In the genomic region with DNA sequence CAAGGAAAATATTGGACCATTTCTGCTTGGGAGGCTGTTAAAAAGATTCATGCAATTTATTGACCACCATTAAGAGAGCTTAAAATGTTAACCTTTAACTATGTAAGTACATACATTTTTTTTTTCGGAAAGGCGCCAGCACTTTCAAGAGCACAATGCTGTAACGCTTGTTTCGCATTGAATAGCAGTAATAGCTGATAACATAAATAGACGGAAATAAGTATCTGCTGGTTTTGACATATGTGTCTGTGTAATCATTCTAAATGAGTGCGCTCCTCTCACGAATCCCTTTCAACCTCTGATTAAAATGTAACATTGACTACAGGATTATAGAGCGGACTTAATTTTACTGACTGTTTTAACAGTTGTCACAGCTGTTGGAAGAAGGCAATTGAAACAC, we compare ENCODE assay signal across 14 mouse cellular contexts.
DNase-seq lines count a peak whose midpoint lies in the region; ATAC-seq lines count a peak whose summit lies in the region.
"Had no signal": no experiment of that assay in that cellular context is flagged by ENCODE, and none has a peak within 500 bp of the region (broad histone marks: within the 10 kb centered on the region; RNA-seq: fewer than 3 reads in every experiment).

No protein-coding gene starts in this region.

- H3K4me2 ChIP-seq in heart, embryonic 13.5 days = peak overlapping the region; percentile 70
- peak overlapping the region; percentile 29; the same call in 1 of the 2 replicates for H3K4me2 ChIP-seq in lung, embryonic 16.5 days (ENCODE audit: low read depth, low read length)
- peak overlapping the region; percentile 34 for H3K4me2 ChIP-seq in intestine, embryonic 14.5 days (ENCODE audit: low read length)
- peak overlapping the region; percentile 16 for H3K4me2 ChIP-seq in stomach, embryonic 14.5 days (replicated peaks; ENCODE audit: low read depth, low read length)
- H3K4me2 ChIP-seq: embryonic facial prominence, embryonic 12.5 days had no signal

- H3K36me3 ChIP-seq in heart, embryonic 13.5 days = no peaks in the 10 kb centered on the region
- no peaks in the 10 kb centered on the region for H3K36me3 ChIP-seq in lung, embryonic 16.5 days (ENCODE audit: control insufficient read depth, insufficient read depth, low read length)
- no peaks in the 10 kb centered on the region for H3K36me3 ChIP-seq in intestine, embryonic 14.5 days (ENCODE audit: control insufficient read depth, insufficient read depth, low read length)
- H3K36me3 ChIP-seq in stomach, embryonic 14.5 days (ENCODE audit: control insufficient read depth, insufficient read depth, low read length) = no peaks in the 10 kb centered on the region
- H3K36me3 ChIP-seq: embryonic facial prominence, embryonic 12.5 days had no signal

- H3K9me3 ChIP-seq in heart, embryonic 13.5 days = no peaks in the 10 kb centered on the region
- H3K9me3 ChIP-seq in lung, embryonic 16.5 days (ENCODE audit: control insufficient read depth, low read length) = no peaks in the 10 kb centered on the region
- H3K9me3 ChIP-seq in intestine, embryonic 14.5 days (ENCODE audit: control insufficient read depth, low read length) = no peaks in the 10 kb centered on the region
- no peaks in the 10 kb centered on the region for H3K9me3 ChIP-seq in stomach, embryonic 14.5 days (ENCODE audit: control insufficient read depth, low read depth, low read length)
- H3K9me3 ChIP-seq: embryonic facial prominence, embryonic 12.5 days had no signal

- peak overlapping the region; percentile 53 for H3K4me3 ChIP-seq in heart, embryonic 13.5 days
- H3K4me3 ChIP-seq in lung, embryonic 16.5 days (ENCODE audit: low read length) = no peak overlapping the region
- peak overlapping the region; percentile 12; the same call in 1 of the 2 replicates for H3K4me3 ChIP-seq in intestine, embryonic 14.5 days (ENCODE audit: low read depth, low read length)
- peak overlapping the region; percentile 9; the same call in 1 of the 2 replicates for H3K4me3 ChIP-seq in stomach, embryonic 14.5 days (ENCODE audit: low read depth, low read length)
- H3K4me3 ChIP-seq: embryonic facial prominence, embryonic 12.5 days; left cerebral cortex, adult 2 months had no signal

- ATAC-seq in heart, embryonic 13.5 days (ENCODE audit: extremely low read depth, insufficient number of reproducible peaks, low FRiP score, low TSS enrichment) = no peak
- ATAC-seq in lung, embryonic 16.5 days (ENCODE audit: low read depth) = no peak
- no peak; the same call in 1 of the 2 replicates for ATAC-seq in intestine, embryonic 14.5 days (replicated peaks; ENCODE audit: low FRiP score, low TSS enrichment, low read depth)
- no peak for ATAC-seq in stomach, embryonic 14.5 days (ENCODE audit: insufficient number of reproducible peaks, insufficient read depth, low FRiP score, low read depth)
- no peak for ATAC-seq in megakaryocyte-erythroid progenitor cell, adult 5-6 weeks (replicated peaks; ENCODE audit: low FRiP score, low TSS enrichment, poor library complexity, severe bottlenecking)

- intact Hi-C loops in heart, postnatal 25 days (cut with DNase I) = no loop called here

- WGBS in heart, embryonic 13.5 days = 30% methylated on average over 8 of the region's 8 CpGs
- WGBS in lung, embryonic 16.5 days = 19% methylated on average over 8 of the region's 8 CpGs
- WGBS in intestine, embryonic 14.5 days = 50% methylated on average over 8 of the region's 8 CpGs
- WGBS in stomach, embryonic 14.5 days = 29% methylated on average over 8 of the region's 8 CpGs

- no peaks in the 10 kb centered on the region for H3K27me3 ChIP-seq in heart, embryonic 13.5 days (replicated peaks)
- peaks cover 2% of the 10 kb centered on the region for H3K27me3 ChIP-seq in lung, embryonic 16.5 days (ENCODE audit: control insufficient read depth, insufficient read depth, low read depth, low read length)
- H3K27me3 ChIP-seq in intestine, embryonic 14.5 days (replicated peaks; ENCODE audit: control insufficient read depth, insufficient read depth, low read length) = 0 out of 2 replicates have a peak, but pooled peaks cover 5% of the 10 kb centered on the region
- H3K27me3 ChIP-seq in stomach, embryonic 14.5 days (ENCODE audit: control insufficient read depth, insufficient read depth, low read length) = no peaks in the 10 kb centered on the region

- H3K4me1 ChIP-seq in heart, embryonic 13.5 days = peaks cover 23% of the 10 kb centered on the region
- peaks cover 10% of the 10 kb centered on the region for H3K4me1 ChIP-seq in lung, embryonic 16.5 days (replicated peaks; ENCODE audit: control insufficient read depth, insufficient read depth, low read length)
- H3K4me1 ChIP-seq in intestine, embryonic 14.5 days (replicated peaks; ENCODE audit: control insufficient read depth, insufficient read depth, low read length) = 0 out of 2 replicates have a peak, but pooled peaks cover 4% of the 10 kb centered on the region
- no peaks in the 10 kb centered on the region for H3K4me1 ChIP-seq in stomach, embryonic 14.5 days (ENCODE audit: control insufficient read depth, insufficient read depth, low read length)
- H3K4me1 ChIP-seq: embryonic facial prominence, embryonic 12.5 days had no signal

- H3K27ac ChIP-seq in heart, embryonic 13.5 days (replicated peaks) = no peak overlapping the region; the same call in 1 of the 2 replicates
- H3K27ac ChIP-seq in lung, embryonic 16.5 days (ENCODE audit: low read length) = no peak overlapping the region
- H3K27ac ChIP-seq in intestine, embryonic 14.5 days (ENCODE audit: low read depth) = no peak overlapping the region
- H3K27ac ChIP-seq in stomach, embryonic 14.5 days (ENCODE audit: low read length) = no peak overlapping the region
- H3K27ac ChIP-seq: embryonic facial prominence, embryonic 12.5 days; left cerebral cortex, adult 2 months had no signal

- H3K9ac ChIP-seq in heart, embryonic 13.5 days = peak overlapping the region; percentile 79
- H3K9ac ChIP-seq in lung, embryonic 16.5 days (ENCODE audit: low read length) = no peak overlapping the region
- H3K9ac ChIP-seq in intestine, embryonic 14.5 days (ENCODE audit: low read length) = no peak overlapping the region
- H3K9ac ChIP-seq in stomach, embryonic 14.5 days (replicated peaks; ENCODE audit: low read depth, low read length) = no peak overlapping the region
- H3K9ac ChIP-seq: embryonic facial prominence, embryonic 12.5 days had no signal

- no peak for DNase-seq in heart, postnatal 25 days (ENCODE audit: low spot score)
- no peak for DNase-seq in lung, postnatal 36 days
- DNase-seq in intestine, embryonic 14.5 days (ENCODE audit: low spot score) = no peak
- DNase-seq in frontal cortex, postnatal 36 days (ENCODE audit: low spot score in 2 of 2) = no peak
- DNase-seq: cerebellum, adult 8-10 months; heart, postnatal 4 days; kidney, postnatal 4 days; lung, postnatal 4 days had no signal

Comparison
In these comparisons a context has a peak if more than half of its experiments do, and no peak if none do; other contexts are left out.
1. H3K4me2 ChIP-seq: peak in every context shown above with its lines; median percentile 70 in heart, embryonic 13.5 days; 34 in intestine, embryonic 14.5 days; 29 in lung, embryonic 16.5 days; 16 in stomach, embryonic 14.5 days.